Mouse (Mus musculus): ENCODE measurements around the gene Zc3h4.

Zc3h4 gene

GRCm38 (mm10) chr7:16476600-16476989 is 75.9 kb downstream of the Zc3h4 start:
- WGBS: 6% methylated on average over 34 of the region's 34 CpGs

DNA sequence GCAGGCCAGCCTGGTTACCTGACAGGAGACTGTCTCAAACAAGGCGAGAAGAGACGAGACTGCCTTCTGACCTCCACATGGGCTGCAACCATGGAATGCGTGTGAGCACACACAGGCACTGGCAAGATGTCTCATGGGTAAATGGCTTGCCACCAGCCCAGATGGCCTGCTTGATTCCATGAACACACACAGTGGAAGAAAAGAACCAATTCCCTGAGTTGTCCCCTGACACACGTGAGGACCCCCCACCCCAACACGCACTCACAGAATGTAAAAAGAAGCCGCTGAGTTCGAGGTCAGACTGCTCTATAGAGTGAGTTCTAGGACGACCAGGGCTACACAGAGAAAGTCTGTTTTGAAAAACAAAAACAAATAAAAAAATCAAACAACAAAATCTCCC is 76.9 kb downstream of the Zc3h4 start, which contains the start of gene Npas1:
Gene Npas1 (minus strand): TSS at position 101 of the 400 bp plus-strand sequence.
- WGBS: 94% methylated on average over 8 of the region's 8 CpGs

Measured in cerebral cortex, adult 2 months (tissue).